Mouse (Mus musculus) testis, adult 2 months (tissue): ENCODE data around the gene Zfp219. TPM values are rescaled to one million over a fixed set of nuclear protein-coding genes. Genes with fewer than 3 reads are reported as not detected.

Experiments used
- H3K27ac ChIP-seq: fragments of 200-500 bp; 2 replicates; pipeline ENCODE4 v1.5.1; 2012; ENCODE audit warnings: low read depth, low read length; ENCODE audit not compliant: control insufficient read depth, insufficient read depth
- H3K27me3 ChIP-seq: fragments of 200-500 bp; 2 replicates; pipeline ENCODE4 v1.6.1; 2012; ENCODE audit warnings: mild to moderate bottlenecking, low read length, moderate library complexity; ENCODE audit not compliant: control insufficient read depth, insufficient read depth
- H3K36me3 ChIP-seq: fragments of 200-500 bp; 2 replicates; pipeline ENCODE4 v1.6.1; 2012; ENCODE audit warnings: mild to moderate bottlenecking, low read length; ENCODE audit not compliant: control insufficient read depth, insufficient read depth
- H3K4me1 ChIP-seq: fragments of 200-500 bp; 2 replicates; pipeline ENCODE4 v1.6.1; 2012; ENCODE audit warnings: low read length; ENCODE audit not compliant: control insufficient read depth, insufficient read depth
- H3K4me3 ChIP-seq: fragments of 200-500 bp; 2 replicates; pipeline ENCODE4 v1.5.1; 2012; ENCODE audit warnings: low read depth, mild to moderate bottlenecking, low read length, moderate library complexity, mixed read lengths; ENCODE audit not compliant: control insufficient read depth
- CTCF ChIP-seq: fragments of 200-500 bp; IDR thresholded peaks from 2 replicates; pipeline ENCODE4 v1.5.1; 2012; ENCODE audit warnings: low read depth, mild to moderate bottlenecking, inconsistent platforms, low read length, moderate library complexity; ENCODE audit not compliant: control insufficient read depth, insufficient read depth, insufficient replicate concordance
- POLR2A ChIP-seq: fragments of 200-500 bp; IDR thresholded peaks from 2 replicates; pipeline ENCODE4 v1.6.1; 2012; ENCODE audit warnings: low read depth, mild to moderate bottlenecking, inconsistent platforms, low read length, moderate library complexity; ENCODE audit not compliant: control insufficient read depth
- polyA plus RNA-seq: library from polyadenylated mRNA; depleted of rRNA; stranded (reverse); fragments of >200 nt; gene quantifications from 2 replicates; pipeline ENCODE4 v1.2.3, GENCODE M21; 2012

Zfp219 gene
- polyA plus RNA-seq, 1 experiment: 174 TPM

- TF ChIP-seq CTCF (no peak), POLR2A (no peak)
Observed at GRCm38 (mm10) chr14:51996866-51997265, 23.7 kb downstream of the Zfp219 start.

GRCm38 (mm10) chr14:51996231-51996841, 24.2 kb downstream of the Zfp219 start:
- no peaks in the 10 kb centered on the region for H3K27me3 ChIP-seq
- peaks cover 14% of the 10 kb centered on the region for H3K4me1 ChIP-seq
- H3K27ac ChIP-seq: no peak overlapping the region
- H3K4me3 ChIP-seq: no peak overlapping the region
- H3K36me3 ChIP-seq: no peaks in the 10 kb centered on the region
- no peak for TF ChIP-seq CTCF
- no peak for TF ChIP-seq POLR2A

More at GRCm38 (mm10) chr14:51996866-51997265, 23.7 kb downstream of the Zfp219 start:
- no peaks in the 10 kb centered on the region for H3K27me3 ChIP-seq
- H3K4me1 ChIP-seq: peaks cover 14% of the 10 kb centered on the region
- H3K36me3 ChIP-seq: no peaks in the 10 kb centered on the region
- no peak overlapping the region for H3K27ac ChIP-seq
- no peak overlapping the region; the same call in 1 of the 2 replicates for H3K4me3 ChIP-seq

GRCm38 (mm10) chr14:51995219-51995871, 25.2 kb downstream of the Zfp219 start:
- no peaks in the 10 kb centered on the region for H3K36me3 ChIP-seq
- no peak overlapping the region for H3K27ac ChIP-seq
- no peak for TF ChIP-seq CTCF
- no peak for TF ChIP-seq POLR2A
- H3K4me3 ChIP-seq: no peak overlapping the region
- peaks cover 14% of the 10 kb centered on the region for H3K4me1 ChIP-seq
- no peaks in the 10 kb centered on the region for H3K27me3 ChIP-seq

DNA sequence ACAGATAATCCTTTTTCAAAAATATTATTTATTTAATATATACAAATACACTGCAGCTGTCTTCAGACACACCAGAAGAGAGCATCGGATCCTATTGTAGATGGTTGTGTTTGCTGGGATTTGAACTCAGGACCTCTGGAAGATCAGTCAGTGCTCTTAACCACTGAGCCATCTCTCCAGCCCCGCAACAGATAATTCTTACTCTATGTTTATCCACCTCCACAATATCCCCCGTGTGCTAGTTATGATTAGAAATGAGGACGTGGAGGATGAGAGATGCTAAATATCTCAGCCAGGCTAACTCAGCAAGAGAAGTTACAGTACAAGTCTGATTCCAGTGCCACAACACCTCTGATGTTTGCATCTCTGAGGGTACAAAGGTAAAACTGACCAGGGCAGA, 26.1 kb downstream of the Zfp219 start:
- H3K4me1 ChIP-seq: peaks cover 14% of the 10 kb centered on the region
- H3K27ac ChIP-seq: no peak overlapping the region
- no peaks in the 10 kb centered on the region for H3K36me3 ChIP-seq
- no peak overlapping the region for H3K4me3 ChIP-seq
- H3K27me3 ChIP-seq: no peaks in the 10 kb centered on the region
- no peak for TF ChIP-seq CTCF
- no peak for TF ChIP-seq POLR2A

DNA sequence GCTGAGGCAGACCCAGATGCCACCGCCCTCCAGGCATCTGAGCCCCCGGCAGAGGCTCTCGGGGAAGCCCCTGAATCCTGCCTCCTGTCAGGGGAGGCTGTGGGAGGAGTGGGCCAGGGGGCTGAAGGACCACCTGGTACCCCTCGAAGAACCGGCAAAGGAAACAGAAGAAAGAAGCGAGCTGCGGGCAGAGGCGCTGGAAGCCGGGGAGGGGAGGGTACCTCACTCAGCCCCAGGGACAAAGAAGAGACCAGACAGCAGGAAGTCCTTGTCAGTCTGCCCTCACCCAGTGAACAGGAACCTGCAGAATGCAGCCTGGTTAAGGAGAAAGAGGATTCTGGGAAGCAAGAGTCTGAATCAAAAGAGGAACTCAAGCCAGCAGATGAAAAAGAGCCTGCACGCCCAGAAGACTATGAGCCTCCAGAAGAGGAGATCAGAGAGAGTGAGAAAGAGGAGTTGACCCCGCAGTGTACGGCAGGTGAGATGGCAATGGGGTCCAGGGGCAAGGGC, 31.0 kb downstream of the Zfp219 start:
- TF ChIP-seq POLR2A (no peak), CTCF (no peak)
- Histone ChIP-seq H3K36me3 (no peaks in the 10 kb centered on the region), H3K4me3 (no peak overlapping the region)

DNA sequence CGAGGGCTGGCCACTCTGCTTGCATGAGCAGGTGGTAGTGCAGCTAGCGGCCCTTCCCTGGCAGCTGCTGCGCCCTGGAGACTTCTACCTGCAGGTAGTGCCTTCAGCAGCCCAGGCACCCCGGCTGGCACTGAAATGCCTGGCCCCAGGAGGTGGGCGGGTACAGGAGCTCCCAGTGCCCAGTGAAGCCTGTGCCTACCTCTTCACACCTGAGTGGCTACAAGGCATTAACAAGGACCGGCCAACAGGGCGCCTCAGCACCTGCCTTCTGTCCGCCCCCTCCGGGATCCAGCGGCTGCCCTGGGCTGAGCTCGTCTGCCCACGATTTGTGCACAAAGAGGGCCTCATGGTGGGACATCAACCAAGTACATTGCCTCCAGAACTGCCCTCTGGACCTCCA, 31.8 kb downstream of the Zfp219 start:
- no peak overlapping the region for H3K4me3 ChIP-seq
- H3K4me1 ChIP-seq: peaks cover 22% of the 10 kb centered on the region
- TF ChIP-seq CTCF (no peak), POLR2A (no peak)
- no peaks in the 10 kb centered on the region; the same call in 1 of the 2 replicates for H3K27me3 ChIP-seq
- no peak overlapping the region for H3K27ac ChIP-seq
- H3K36me3 ChIP-seq: no peaks in the 10 kb centered on the region

More for the DNA sequence above, 31.0 kb downstream of the Zfp219 start:
- H3K27me3 ChIP-seq: no peaks in the 10 kb centered on the region; the same call in 1 of the 2 replicates
- H3K27ac ChIP-seq: no peak overlapping the region
- peaks cover 18% of the 10 kb centered on the region for H3K4me1 ChIP-seq

DNA sequence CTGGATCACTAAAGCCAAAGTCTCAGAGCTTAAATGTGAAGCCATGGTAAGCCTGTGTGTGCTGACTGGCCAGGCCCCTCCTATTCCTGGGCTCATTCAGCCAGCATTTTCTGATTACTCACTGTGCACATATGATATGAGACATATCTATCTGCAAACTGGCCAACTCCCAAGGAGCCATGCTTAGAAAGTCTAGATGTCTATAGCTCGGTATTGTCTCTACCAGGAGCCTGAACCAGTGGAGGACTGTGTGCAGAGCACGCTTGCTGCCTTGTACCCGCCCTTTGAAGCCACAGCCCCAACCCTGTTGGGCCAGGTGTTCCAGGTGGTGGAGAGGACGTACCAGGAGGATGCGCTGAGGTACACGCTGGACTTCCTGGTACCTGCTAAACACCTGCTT, 33.4 kb downstream of the Zfp219 start:
- Histone ChIP-seq H3K4me3 (no peak overlapping the region), H3K4me1 (peaks cover 24% of the 10 kb centered on the region), H3K27ac (no peak overlapping the region), H3K36me3 (no peaks in the 10 kb centered on the region), H3K27me3 (no peaks in the 10 kb centered on the region; the same call in 1 of the 2 replicates)
- TF ChIP-seq CTCF (no peak), POLR2A (no peak)

DNA sequence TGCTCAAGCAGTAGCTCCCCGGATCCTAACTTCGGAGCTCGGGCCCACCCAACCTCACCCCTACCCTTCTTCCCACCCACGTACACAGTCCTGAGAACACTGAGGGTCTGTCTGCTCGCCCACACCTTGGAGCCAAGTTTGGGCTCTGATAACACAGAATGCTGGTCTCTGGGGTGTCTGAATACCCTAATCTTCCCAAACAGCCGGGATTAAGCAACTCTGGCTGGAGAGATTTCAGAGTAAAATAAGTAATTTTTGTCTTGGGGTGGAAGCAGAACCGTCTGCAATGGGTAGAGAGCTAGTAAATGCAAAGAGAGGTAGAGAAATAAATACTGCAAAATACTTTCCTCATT, 34.4 kb downstream of the Zfp219 start:
- Histone ChIP-seq H3K27ac (no peak overlapping the region), H3K4me3 (no peak overlapping the region; the same call in 1 of the 2 replicates), H3K27me3 (no peaks in the 10 kb centered on the region; the same call in 1 of the 2 replicates), H3K4me1 (peaks cover 24% of the 10 kb centered on the region), H3K36me3 (no peaks in the 10 kb centered on the region)
- TF ChIP-seq POLR2A: no peak
- no peak for TF ChIP-seq CTCF
